Mouse (Mus musculus) lung, adult 2 months (tissue): ENCODE results near the gene Kif2a.

ENCODE experiments used
- CTCF ChIP-seq: fragments of 200-500 bp; IDR thresholded peaks from 2 replicates; pipeline ENCODE4 v1.5.1; 2011; ENCODE audit warnings: mild to moderate bottlenecking, low read length, control low read depth; ENCODE audit not compliant: insufficient read depth
- POLR2A ChIP-seq: fragments of 200-500 bp; IDR thresholded peaks from 2 replicates; pipeline ENCODE4 v1.6.1; 2011; ENCODE audit warnings: low read depth, mild to moderate bottlenecking, control low read depth, low read length, borderline replicate concordance; ENCODE audit errors: extremely low read depth

DNA sequence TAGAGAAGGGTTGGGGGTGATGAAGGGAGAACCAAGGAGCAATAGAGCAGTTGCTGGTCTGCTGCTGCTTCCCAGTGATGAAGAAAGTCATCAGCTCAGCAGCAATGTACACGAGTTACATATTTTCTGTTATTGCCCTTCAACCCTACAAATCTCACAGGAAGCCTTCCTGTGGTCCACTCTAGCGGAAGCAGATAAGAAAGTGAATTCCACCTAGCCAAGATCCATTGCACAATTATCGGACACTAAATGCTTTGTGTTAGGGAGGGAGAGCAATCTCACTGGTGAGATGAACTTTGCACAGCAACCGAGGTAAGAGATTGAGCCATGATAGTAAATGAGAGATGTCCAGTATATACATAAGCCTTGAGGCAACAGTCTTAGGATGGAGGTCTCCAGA, 17.6 kb upstream of the Kif2a start:
- TF ChIP-seq CTCF = no peak
- TF ChIP-seq POLR2A = no peak
